Mouse (Mus musculus): ENCODE data around the gene Rprd1b. TPM values are rescaled to one million over a fixed set of nuclear protein-coding genes. Genes with fewer than 3 reads are reported as not detected.

Gene Rprd1b
- 15.4 and 17.1 TPM in 2 replicates for polyA plus RNA-seq (2012; rRNA removed)

GRCm38 (mm10) chr2:158028354-158028863, at the start of gene Rprd1b, which contains the start of gene Tti1:
TSS of gene Rprd1b (plus strand) at chr2:158028497.
TSS of gene Tti1 (minus strand) at chr2:158028433.
- no peak for TF ChIP-seq CTCF (IDR thresholded peaks at IDR 0.05; ENCODE audit: extremely low read depth, insufficient read depth, low read length)
- TF ChIP-seq POLR2A (IDR thresholded peaks at IDR 0.05; ENCODE audit: extremely low read depth, insufficient read depth, low read length) = peak; percentile 81
- H3K4me3 ChIP-seq (ENCODE audit: insufficient read depth, low read length) = peak within 1 kb of the TSS; percentile 72
- H3K4me1 ChIP-seq (ENCODE audit: control insufficient read depth, insufficient read depth, low read length) = peaks cover 5% of the 10 kb centered on the region
- peak within 1 kb of the TSS; percentile 80 for H3K27ac ChIP-seq (ENCODE audit: insufficient read depth, low read length)

- Histone ChIP-seq H3K4me1 (ENCODE audit: control insufficient read depth, insufficient read depth, low read length) (peaks cover 2% of the 10 kb centered on the region; the same call in 1 of the 2 replicates), H3K27ac (ENCODE audit: insufficient read depth, low read length) (no peak overlapping the region), H3K4me3 (ENCODE audit: insufficient read depth, low read length) (no peak overlapping the region)
- TF ChIP-seq CTCF (IDR thresholded peaks at IDR 0.05; ENCODE audit: extremely low read depth, insufficient read depth, low read length) (no peak), POLR2A (IDR thresholded peaks at IDR 0.05; ENCODE audit: extremely low read depth, insufficient read depth, low read length) (no peak)
Observed at GRCm38 (mm10) chr2:157979241-157979640, 49.1 kb upstream of the Rprd1b start.

- no peak overlapping the region for H3K4me3 ChIP-seq (ENCODE audit: insufficient read depth, low read length)
- H3K4me1 ChIP-seq (ENCODE audit: control insufficient read depth, insufficient read depth, low read length) = peaks cover 12% of the 10 kb centered on the region
- no peak for TF ChIP-seq POLR2A (IDR thresholded peaks at IDR 0.05; ENCODE audit: extremely low read depth, insufficient read depth, low read length)
- TF ChIP-seq CTCF (IDR thresholded peaks at IDR 0.05; ENCODE audit: extremely low read depth, insufficient read depth, low read length) = no peak
- H3K27ac ChIP-seq (ENCODE audit: insufficient read depth, low read length) = no peak overlapping the region
Observed at GRCm38 (mm10) chr2:157982727-157983126, 45.6 kb upstream of the Rprd1b start.

GRCm38 (mm10) chr2:157983276-157983675, 45.0 kb upstream of the Rprd1b start:
- Histone ChIP-seq H3K4me3 (ENCODE audit: insufficient read depth, low read length) (no peak overlapping the region), H3K27ac (ENCODE audit: insufficient read depth, low read length) (no peak overlapping the region), H3K4me1 (ENCODE audit: control insufficient read depth, insufficient read depth, low read length) (peaks cover 13% of the 10 kb centered on the region)
- TF ChIP-seq CTCF (IDR thresholded peaks at IDR 0.05; ENCODE audit: extremely low read depth, insufficient read depth, low read length) = no peak
- no peak for TF ChIP-seq POLR2A (IDR thresholded peaks at IDR 0.05; ENCODE audit: extremely low read depth, insufficient read depth, low read length)

- Histone ChIP-seq H3K4me3 (ENCODE audit: insufficient read depth, low read length) (no peak overlapping the region), H3K27ac (ENCODE audit: insufficient read depth, low read length) (peak overlapping the region; percentile 27; the same call in 1 of the 2 replicates)
- TF ChIP-seq POLR2A (IDR thresholded peaks at IDR 0.05; ENCODE audit: extremely low read depth, insufficient read depth, low read length) (no peak), CTCF (IDR thresholded peaks at IDR 0.05; ENCODE audit: extremely low read depth, insufficient read depth, low read length) (no peak)
Observed at GRCm38 (mm10) chr2:157985611-157986010, 42.7 kb upstream of the Rprd1b start.

GRCm38 (mm10) chr2:157986235-157986634, 42.1 kb upstream of the Rprd1b start:
- H3K4me1 ChIP-seq (ENCODE audit: control insufficient read depth, insufficient read depth, low read length) = peaks cover 15% of the 10 kb centered on the region
- H3K27ac ChIP-seq (ENCODE audit: insufficient read depth, low read length) = 0 out of 2 replicates have a peak overlapping the region, but pooled peaks have one; percentile 27
- no peak overlapping the region for H3K4me3 ChIP-seq (ENCODE audit: insufficient read depth, low read length)
- TF ChIP-seq POLR2A (IDR thresholded peaks at IDR 0.05; ENCODE audit: extremely low read depth, insufficient read depth, low read length) (no peak), CTCF (IDR thresholded peaks at IDR 0.05; ENCODE audit: extremely low read depth, insufficient read depth, low read length) (no peak)

More at GRCm38 (mm10) chr2:157985611-157986010, 42.7 kb upstream of the Rprd1b start:
- H3K4me1 ChIP-seq (ENCODE audit: control insufficient read depth, insufficient read depth, low read length) = peaks cover 15% of the 10 kb centered on the region

- H3K4me1 ChIP-seq (ENCODE audit: control insufficient read depth, insufficient read depth, low read length) = peaks cover 15% of the 10 kb centered on the region
- no peak for TF ChIP-seq POLR2A (IDR thresholded peaks at IDR 0.05; ENCODE audit: extremely low read depth, insufficient read depth, low read length)
- no peak for TF ChIP-seq CTCF (IDR thresholded peaks at IDR 0.05; ENCODE audit: extremely low read depth, insufficient read depth, low read length)
- H3K4me3 ChIP-seq (ENCODE audit: insufficient read depth, low read length) = no peak overlapping the region
- H3K27ac ChIP-seq (ENCODE audit: insufficient read depth, low read length) = no peak overlapping the region
Observed at GRCm38 (mm10) chr2:157988416-157989190, 39.7 kb upstream of the Rprd1b start.

- peaks cover 12% of the 10 kb centered on the region for H3K4me1 ChIP-seq (ENCODE audit: control insufficient read depth, insufficient read depth, low read length)
- no peak overlapping the region for H3K27ac ChIP-seq (ENCODE audit: insufficient read depth, low read length)
- TF ChIP-seq POLR2A (IDR thresholded peaks at IDR 0.05; ENCODE audit: extremely low read depth, insufficient read depth, low read length) = no peak
- peak; percentile 53 for TF ChIP-seq CTCF (IDR thresholded peaks at IDR 0.05; ENCODE audit: extremely low read depth, insufficient read depth, low read length)
- no peak overlapping the region for H3K4me3 ChIP-seq (ENCODE audit: insufficient read depth, low read length)
Observed at GRCm38 (mm10) chr2:157989946-157990345, 38.4 kb upstream of the Rprd1b start.

- Histone ChIP-seq H3K4me3 (ENCODE audit: insufficient read depth, low read length) (no peak overlapping the region), H3K27ac (ENCODE audit: insufficient read depth, low read length) (no peak overlapping the region), H3K4me1 (ENCODE audit: control insufficient read depth, insufficient read depth, low read length) (peaks cover 6% of the 10 kb centered on the region; the same call in 1 of the 2 replicates)
- TF ChIP-seq POLR2A (IDR thresholded peaks at IDR 0.05; ENCODE audit: extremely low read depth, insufficient read depth, low read length) (no peak), CTCF (IDR thresholded peaks at IDR 0.05; ENCODE audit: extremely low read depth, insufficient read depth, low read length) (no peak)
Observed at GRCm38 (mm10) chr2:157991026-157991425, 37.3 kb upstream of the Rprd1b start.

Data from cortical plate, adult 2 months (tissue).